Mouse (Mus musculus) intestine, embryonic 16.5 days (tissue): Measurements from ENCODE around the gene Nsg1. TPM values are rescaled to one million over a fixed set of nuclear protein-coding genes. Genes with fewer than 3 reads are reported as not detected.

Experiments
- ATAC-seq: fragments of 200-750 bp; cut with Nextera tagmentation; 2 replicates; pipeline ENCODE4 v1.8.0; 2017; ENCODE audit warnings: moderate TSS enrichment, moderate library complexity
- H3K27ac ChIP-seq: fragments of 300-500 bp; sonication (generic); 2 replicates; pipeline ENCODE4 v1.5.1; 2014; ENCODE audit warnings: mild to moderate bottlenecking, low read length
- H3K27me3 ChIP-seq: fragments of 300-500 bp; sonication (generic); replicated peaks from 2 replicates; pipeline ENCODE4 v1.6.1; 2014; ENCODE audit warnings: low read length, control low read depth, mixed read lengths; ENCODE audit not compliant: control insufficient read depth, insufficient read depth
- H3K36me3 ChIP-seq: fragments of 300-500 bp; sonication (generic); 2 replicates; pipeline ENCODE4 v1.6.1; 2014; ENCODE audit warnings: low read length, control low read depth; ENCODE audit not compliant: control insufficient read depth, insufficient read depth
- H3K4me1 ChIP-seq: fragments of 300-500 bp; sonication (generic); 2 replicates; pipeline ENCODE4 v1.6.1; 2014; ENCODE audit warnings: low read length, control low read depth, mixed read lengths; ENCODE audit not compliant: control insufficient read depth, insufficient read depth
- H3K4me2 ChIP-seq: fragments of 300-500 bp; sonication (generic); 2 replicates; pipeline ENCODE4 v1.6.1; 2014; ENCODE audit warnings: low read depth, low read length, control low read depth
- H3K4me3 ChIP-seq: fragments of 300-500 bp; sonication (generic); 2 replicates; pipeline ENCODE4 v1.5.1; 2014; ENCODE audit warnings: mild to moderate bottlenecking, low read length
- H3K9ac ChIP-seq: fragments of 300-500 bp; sonication (generic); 2 replicates; pipeline ENCODE4 v1.6.1; 2014; ENCODE audit warnings: low read depth, low read length
- H3K9me3 ChIP-seq: fragments of 300-500 bp; sonication (generic); 2 replicates; pipeline ENCODE4 v1.6.1; 2016; ENCODE audit warnings: low read length, control low read depth; ENCODE audit not compliant: control insufficient read depth
- WGBS: fragments of 180-500 bp; shearing (Covaris S2); extraction: QIAGEN DNeasy Blood & Tissue Kit; methylation state at CpG from one replicate; pipeline ENCODE4 v1.1.7; 2014; 5-methylcytosine and 5-hydroxymethylcytosine counted together
- polyA plus RNA-seq: library from polyadenylated mRNA; unstranded; fragments of >200 nt; fragmentation: Nextera tagmentation; extraction: Ambion mirVana; gene quantifications from 2 replicates; pipeline ENCODE4 v1.2.1, GENCODE M21; 2015

The Nsg1 gene
- polyA plus RNA-seq = 44.1 and 50.3 TPM in 2 replicates

- Histone ChIP-seq H3K4me2 (peak within 1 kb of the TSS; percentile 89), H3K4me1 (no peaks in the 10 kb centered on the region), H3K27me3 (peaks cover 25% of the 10 kb centered on the region), H3K9me3 (no peaks in the 10 kb centered on the region), H3K9ac (peak within 1 kb of the TSS; percentile 76), H3K36me3 (peaks cover 2% of the 10 kb centered on the region; the same call in 1 of the 2 replicates), H3K4me3 (peak within 1 kb of the TSS; percentile 68), H3K27ac (no peak within 1 kb of the TSS; the same call in 1 of the 2 replicates)
- WGBS = 13% methylated on average over 35 of the region's 35 CpGs
- peak; percentile 52 for ATAC-seq
Measured at GRCm38 (mm10) chr5:38159634-38160413, at the start of gene Nsg1. Gene Nsg1 (minus strand): TSS chr5:38159907.

GRCm38 (mm10) chr5:38208985-38209384 is 49.3 kb upstream of the Nsg1 start:
- no peaks in the 10 kb centered on the region for H3K27me3 ChIP-seq
- ATAC-seq = no peak
- no peaks in the 10 kb centered on the region for H3K4me1 ChIP-seq
- no peaks in the 10 kb centered on the region for H3K9me3 ChIP-seq
- H3K36me3 ChIP-seq = peaks cover 16% of the 10 kb centered on the region
- H3K4me3 ChIP-seq = no peak overlapping the region
- no peak overlapping the region for H3K27ac ChIP-seq
- no peak overlapping the region for H3K9ac ChIP-seq
- no peak overlapping the region for H3K4me2 ChIP-seq
- WGBS = 71% methylated on average over 8 of the region's 8 CpGs

- Histone ChIP-seq H3K4me1 (no peaks in the 10 kb centered on the region), H3K4me3 (no peak overlapping the region), H3K36me3 (peaks cover 12% of the 10 kb centered on the region), H3K27ac (no peak overlapping the region), H3K27me3 (no peaks in the 10 kb centered on the region), H3K9me3 (no peaks in the 10 kb centered on the region), H3K4me2 (no peak overlapping the region), H3K9ac (no peak overlapping the region)
- 83% methylated on average over 7 of the region's 7 CpGs for WGBS
- no peak for ATAC-seq
Measured at GRCm38 (mm10) chr5:38205303-38205726, 45.6 kb upstream of the Nsg1 start.

GRCm38 (mm10) chr5:38199686-38200085 is 40.0 kb upstream of the Nsg1 start:
- no peak for ATAC-seq
- H3K4me1 ChIP-seq = no peaks in the 10 kb centered on the region
- peaks cover 12% of the 10 kb centered on the region for H3K36me3 ChIP-seq
- no peaks in the 10 kb centered on the region for H3K27me3 ChIP-seq
- no peak overlapping the region for H3K4me3 ChIP-seq
- no peak overlapping the region for H3K9ac ChIP-seq
- no peak overlapping the region for H3K4me2 ChIP-seq
- H3K9me3 ChIP-seq = no peaks in the 10 kb centered on the region
- no peak overlapping the region for H3K27ac ChIP-seq
- WGBS = 100% methylated on average over 2 of the region's 2 CpGs

- ATAC-seq = peak; percentile 72
- Histone ChIP-seq H3K4me3 (no peak overlapping the region), H3K36me3 (peaks cover 12% of the 10 kb centered on the region; the same call in 1 of the 2 replicates), H3K27me3 (no peaks in the 10 kb centered on the region), H3K9me3 (no peaks in the 10 kb centered on the region), H3K27ac (no peak overlapping the region), H3K9ac (no peak overlapping the region), H3K4me1 (no peaks in the 10 kb centered on the region), H3K4me2 (no peak overlapping the region)
- 11% methylated on average over 7 of the region's 7 CpGs for WGBS
Measured at GRCm38 (mm10) chr5:38197482-38197823, 37.7 kb upstream of the Nsg1 start.

GRCm38 (mm10) chr5:38196821-38197481 is 37.2 kb upstream of the Nsg1 start:
- peak; percentile 35 for ATAC-seq
- WGBS = 52% methylated on average over 5 of the region's 5 CpGs
- H3K27me3 ChIP-seq = no peaks in the 10 kb centered on the region
- H3K9me3 ChIP-seq = no peaks in the 10 kb centered on the region
- H3K27ac ChIP-seq = no peak overlapping the region
- H3K4me2 ChIP-seq = no peak overlapping the region
- no peak overlapping the region for H3K9ac ChIP-seq
- H3K4me1 ChIP-seq = no peaks in the 10 kb centered on the region
- H3K36me3 ChIP-seq = peaks cover 11% of the 10 kb centered on the region; the same call in 1 of the 2 replicates
- no peak overlapping the region for H3K4me3 ChIP-seq

GRCm38 (mm10) chr5:38195941-38196340 is 36.2 kb upstream of the Nsg1 start:
- Histone ChIP-seq H3K4me1 (no peaks in the 10 kb centered on the region), H3K9me3 (no peaks in the 10 kb centered on the region), H3K36me3 (0 out of 2 replicates have a peak, but pooled peaks cover 4% of the 10 kb centered on the region), H3K27me3 (no peaks in the 10 kb centered on the region), H3K4me3 (no peak overlapping the region), H3K9ac (no peak overlapping the region), H3K27ac (no peak overlapping the region), H3K4me2 (no peak overlapping the region)
- no peak for ATAC-seq

GRCm38 (mm10) chr5:38194946-38195345 is 35.2 kb upstream of the Nsg1 start:
- Histone ChIP-seq H3K4me1 (no peaks in the 10 kb centered on the region), H3K4me3 (no peak overlapping the region), H3K27ac (no peak overlapping the region), H3K27me3 (no peaks in the 10 kb centered on the region), H3K9ac (no peak overlapping the region), H3K4me2 (no peak overlapping the region), H3K36me3 (no peaks in the 10 kb centered on the region), H3K9me3 (no peaks in the 10 kb centered on the region)
- ATAC-seq = no peak
- 48% methylated on average over 2 of the region's 2 CpGs for WGBS

GRCm38 (mm10) chr5:38190907-38191306 is 31.2 kb upstream of the Nsg1 start:
- no peak for ATAC-seq
- Histone ChIP-seq H3K9ac (no peak overlapping the region), H3K4me1 (no peaks in the 10 kb centered on the region), H3K27me3 (no peaks in the 10 kb centered on the region; the same call in 1 of the 2 replicates), H3K27ac (no peak overlapping the region), H3K4me2 (no peak overlapping the region), H3K36me3 (no peaks in the 10 kb centered on the region), H3K4me3 (no peak overlapping the region), H3K9me3 (no peaks in the 10 kb centered on the region)
- 90% methylated on average over 3 of the region's 3 CpGs for WGBS
